Mouse (Mus musculus): ENCODE results near the gene Gprin2. TPM values are rescaled to one million over a fixed set of nuclear protein-coding genes. Genes with fewer than 3 reads are reported as not detected.

Gene Gprin2
- polyA plus RNA-seq, 1 experiment from 2014 or later = 5.2 TPM

- Histone ChIP-seq H3K4me3 (ENCODE audit: low read depth, low read length) (no peak overlapping the region), H3K27ac (ENCODE audit: low read depth, low read length) (no peak overlapping the region), H3K9me3 (ENCODE audit: control insufficient read depth, low read length) (no peaks in the 10 kb centered on the region), H3K4me1 (ENCODE audit: control insufficient read depth, insufficient read depth, low read length) (no peaks in the 10 kb centered on the region), H3K36me3 (ENCODE audit: control insufficient read depth, insufficient read depth, low read length) (no peaks in the 10 kb centered on the region), H3K9ac (replicated peaks; ENCODE audit: low read depth, low read length) (no peak overlapping the region), H3K27me3 (ENCODE audit: control insufficient read depth, insufficient read depth, low read length) (no peaks in the 10 kb centered on the region), H3K4me2 (ENCODE audit: low read depth, low read length) (no peak overlapping the region)
- WGBS = 74% methylated on average over 15 of the region's 15 CpGs
- ATAC-seq (ENCODE audit: low read depth) = no peak
Measured at GRCm38 (mm10) chr14:34139671-34140664, 61.5 kb downstream of the Gprin2 start.

Other genes starting within 250 kb of the Gprin2 start
- not detected in 2 replicates for gene Rbp3, start 247.7 kb downstream of the Gprin2 start, polyA plus RNA-seq (2014; fragmentation: Nextera tagmentation; extraction: Ambion mirVana)
- gene Zfp488, start 222.9 kb downstream of the Gprin2 start, polyA plus RNA-seq (2014; fragmentation: Nextera tagmentation; extraction: Ambion mirVana) = 0.89 and 1.9 TPM in 2 replicates
- not detected in 2 replicates for gene Gm30083, start 186.5 kb downstream of the Gprin2 start, polyA plus RNA-seq (2014; fragmentation: Nextera tagmentation; extraction: Ambion mirVana)
- gene Gm5460, start 184.9 kb downstream of the Gprin2 start, polyA plus RNA-seq (2014; fragmentation: Nextera tagmentation; extraction: Ambion mirVana) = not detected in 2 replicates
- not detected in 2 replicates for gene Antxrl, start 148.9 kb downstream of the Gprin2 start, polyA plus RNA-seq (2014; fragmentation: Nextera tagmentation; extraction: Ambion mirVana)
- not detected in 2 replicates for gene Anxa8, start 115.7 kb downstream of the Gprin2 start, polyA plus RNA-seq (2014; fragmentation: Nextera tagmentation; extraction: Ambion mirVana)
- 0.75 TPM in 1 of 2 replicates, not detected in the other for gene A630023A22Rik, start 98.9 kb downstream of the Gprin2 start, polyA plus RNA-seq (2014; fragmentation: Nextera tagmentation; extraction: Ambion mirVana)
- 0.17 and 0.24 TPM in 2 replicates for gene Npy4r, start 49.2 kb downstream of the Gprin2 start, polyA plus RNA-seq (2014; fragmentation: Nextera tagmentation; extraction: Ambion mirVana)
- 0.46 and 0.49 TPM in 2 replicates for gene Syt15, start 17.9 kb upstream of the Gprin2 start, polyA plus RNA-seq (2014; fragmentation: Nextera tagmentation; extraction: Ambion mirVana)
- gene Shld2, start 108.8 kb upstream of the Gprin2 start, polyA plus RNA-seq (2014; fragmentation: Nextera tagmentation; extraction: Ambion mirVana) = 5.1 and 8.0 TPM in 2 replicates
- 145 and 152 TPM in 2 replicates for gene Glud1, start 109.1 kb upstream of the Gprin2 start, polyA plus RNA-seq (2014; fragmentation: Nextera tagmentation; extraction: Ambion mirVana)
- not detected in 2 replicates for gene Fam25c, start 153.8 kb upstream of the Gprin2 start, polyA plus RNA-seq (2014; fragmentation: Nextera tagmentation; extraction: Ambion mirVana)
- gene Sncg, start 173.1 kb upstream of the Gprin2 start, polyA plus RNA-seq (2014; fragmentation: Nextera tagmentation; extraction: Ambion mirVana) = 279 and 514 TPM in 2 replicates
- 2.4 and 4.3 TPM in 2 replicates for gene Mmrn2, start 173.8 kb upstream of the Gprin2 start, polyA plus RNA-seq (2014; fragmentation: Nextera tagmentation; extraction: Ambion mirVana)

Measured in neural tube, embryonic 14.5 days (tissue).